Mouse (Mus musculus) spleen, postnatal 4 days (tissue): Measurements from ENCODE around the gene Pax6.

Experiments
- DNase-seq, 2 experiments: peaks; one replicate each; pipeline ENCODE4 v3.0.0; 2022; ENCODE audit warnings: low spot score in 2 of 2

The Pax6 gene

GRCm38 (mm10) chr2:105682634-105683351 lies 14.1 kb downstream of the Pax6 start:
- no peak for DNase-seq

- no peak for DNase-seq
These were observed 15.2 kb downstream of the Pax6 start for GRCm38 (mm10) chr2:105683771-105684410.

GRCm38 (mm10) chr2:105684991-105685650 lies 16.4 kb downstream of the Pax6 start:
- DNase-seq = no peak

- DNase-seq = no peak
These were observed 17.0 kb downstream of the Pax6 start for GRCm38 (mm10) chr2:105685651-105686050.

- no peak for DNase-seq
These were observed 17.9 kb downstream of the Pax6 start for GRCm38 (mm10) chr2:105686363-105687316.

GRCm38 (mm10) chr2:105687317-105687991 lies 18.8 kb downstream of the Pax6 start:
- DNase-seq = no peak

GRCm38 (mm10) chr2:105688011-105688410 lies 19.3 kb downstream of the Pax6 start:
- DNase-seq = no peak

- peak in 1 of 2 experiments; percentile 25 for DNase-seq
These were observed 20.0 kb downstream of the Pax6 start for GRCm38 (mm10) chr2:105688436-105689303.

- DNase-seq = peak in 1 of 2 experiments; percentile 38
These were observed 20.6 kb downstream of the Pax6 start for GRCm38 (mm10) chr2:105689304-105689770.

GRCm38 (mm10) chr2:105689771-105690639 lies 21.3 kb downstream of the Pax6 start:
- no peak for DNase-seq

GRCm38 (mm10) chr2:105691296-105691695 lies 22.6 kb downstream of the Pax6 start:
- DNase-seq = no peak

GRCm38 (mm10) chr2:105697741-105698140 lies 29.0 kb downstream of the Pax6 start:
- no peak for DNase-seq

GRCm38 (mm10) chr2:105698631-105699030 lies 29.9 kb downstream of the Pax6 start:
- no peak for DNase-seq

GRCm38 (mm10) chr2:105701781-105702180 lies 33.1 kb downstream of the Pax6 start:
- DNase-seq = no peak

GRCm38 (mm10) chr2:105702586-105702985 lies 33.9 kb downstream of the Pax6 start:
- no peak for DNase-seq

GRCm38 (mm10) chr2:105705320-105705719 lies 36.6 kb downstream of the Pax6 start:
- no peak for DNase-seq

GRCm38 (mm10) chr2:105709126-105709525 lies 40.4 kb downstream of the Pax6 start:
- DNase-seq = no peak

GRCm38 (mm10) chr2:105710511-105710910 lies 41.8 kb downstream of the Pax6 start:
- no peak for DNase-seq
